Mouse (Mus musculus) lung, postnatal 4 days (tissue): ENCODE results near the gene Copg2.
A peak's percentile ranks its signal among the peaks of the same experiment; 100 is the strongest.
"Not testable (repeated sequence)": the region's sequence is repeated elsewhere in the genome, so short reads cannot be mapped to it uniquely, and the experiment has no call there.

Source experiments
- DNase-seq, 2 experiments: peaks; one replicate each; pipeline ENCODE4 v3.0.0; 2021

Copg2 gene

DNA sequence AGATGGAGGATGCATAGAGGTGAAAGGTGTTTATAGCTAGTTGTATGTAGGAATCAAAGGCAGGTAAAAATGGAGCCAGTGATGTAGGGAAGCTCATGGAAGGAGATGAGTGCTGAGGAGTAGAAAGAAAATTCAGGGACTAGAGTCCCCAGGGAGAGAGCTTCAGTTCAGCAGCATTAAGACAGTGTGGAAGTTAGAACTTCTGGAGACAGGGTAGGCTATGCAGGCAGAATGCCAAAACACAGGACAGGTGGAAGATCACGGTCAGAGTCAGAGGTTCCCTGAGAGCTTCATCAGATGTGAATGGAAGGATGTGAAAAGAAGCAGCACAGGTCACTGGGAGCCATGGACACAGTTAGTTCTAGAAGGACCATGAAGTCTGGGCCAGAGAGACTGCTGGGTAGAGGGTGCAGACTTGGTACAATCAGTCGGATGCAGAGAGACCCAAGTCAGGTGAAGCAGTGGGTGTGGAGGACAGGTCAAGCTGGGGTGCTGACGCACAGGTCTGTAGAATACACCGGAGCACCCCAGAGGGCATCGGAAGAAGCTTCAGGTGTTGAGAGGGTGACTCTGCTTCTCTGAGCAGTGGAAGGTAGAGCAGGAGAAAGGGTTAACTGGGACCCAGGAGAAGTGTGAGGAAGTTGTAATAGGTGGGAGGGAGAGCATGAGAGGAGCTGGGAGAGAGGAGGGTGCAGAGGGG lies 91.4 kb downstream of the Copg2 start:
- peak in 1 of 2 experiments; percentile 24 for DNase-seq

DNA sequence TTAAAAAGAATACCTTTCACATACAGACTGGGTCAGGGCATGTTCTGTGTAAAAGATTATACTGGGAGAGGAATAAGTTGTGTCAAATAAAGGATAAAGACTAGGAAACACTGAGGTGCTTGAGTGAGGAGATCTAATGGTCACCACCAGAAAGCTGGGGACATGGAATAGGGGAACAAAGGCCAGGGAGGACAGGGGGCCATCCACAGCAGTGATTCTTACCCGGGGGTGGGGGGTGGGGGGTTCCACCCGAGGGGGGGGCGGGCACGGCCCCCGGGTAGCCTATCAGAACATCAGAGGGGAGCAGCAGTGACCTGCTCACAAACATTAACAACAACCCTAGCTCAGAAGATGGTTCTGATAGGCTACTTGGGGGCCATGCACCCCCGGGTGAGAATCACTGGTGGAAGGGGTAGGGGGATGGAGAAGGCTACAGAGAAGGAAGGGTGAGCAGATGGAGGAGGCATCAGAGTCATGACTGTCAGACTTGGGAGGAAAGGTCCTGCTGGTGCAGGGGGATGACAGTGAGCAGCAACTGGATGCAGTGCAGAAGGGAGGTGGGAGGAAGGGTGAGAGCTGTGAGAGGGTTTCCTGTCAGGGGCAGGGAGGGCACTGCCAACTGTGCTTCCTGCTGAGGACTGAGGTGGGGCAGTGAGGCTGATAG lies 92.1 kb downstream of the Copg2 start:
- DNase-seq: peak; percentile 49 to 53

DNA sequence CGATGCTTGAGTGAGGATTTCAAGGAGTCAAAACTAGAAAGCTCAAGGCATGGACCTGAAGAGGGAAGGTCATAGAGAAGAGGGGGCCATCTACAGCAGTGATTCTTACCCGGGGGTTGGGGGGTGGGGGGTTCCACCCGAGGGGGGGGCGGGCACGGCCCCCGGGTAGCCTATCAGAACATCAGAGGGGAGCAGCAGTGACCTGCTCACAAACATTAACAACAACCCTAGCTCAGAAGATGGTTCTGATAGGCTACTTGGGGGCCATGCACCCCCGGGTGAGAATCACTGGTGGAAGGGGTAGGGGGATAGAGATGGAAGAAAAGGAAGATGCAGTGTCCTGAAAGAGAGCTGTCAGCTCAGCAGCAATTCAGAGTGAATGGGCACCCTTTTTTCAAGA lies 93.7 kb downstream of the Copg2 start:
- not testable (repeated sequence) for DNase-seq

DNA sequence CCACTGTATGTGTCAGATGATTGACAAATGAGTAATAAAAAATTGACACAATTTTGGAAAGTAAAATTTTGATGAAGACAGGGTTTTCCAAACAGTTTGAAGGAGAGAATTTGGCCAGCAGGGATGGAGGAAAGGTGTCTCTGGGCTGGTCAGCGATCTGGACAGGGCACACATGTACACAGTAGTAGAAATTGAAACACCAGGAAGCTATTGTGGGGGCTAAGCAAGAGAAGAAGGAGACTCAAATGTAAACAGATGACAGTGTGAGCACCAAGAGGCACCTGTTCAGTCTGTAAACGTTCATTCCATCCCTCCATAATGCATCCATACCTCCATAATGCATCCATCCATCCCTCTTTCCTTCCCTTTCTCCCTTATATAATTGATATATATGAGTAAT lies 145.4 kb downstream of the Copg2 start:
- DNase-seq: no peak

DNA sequence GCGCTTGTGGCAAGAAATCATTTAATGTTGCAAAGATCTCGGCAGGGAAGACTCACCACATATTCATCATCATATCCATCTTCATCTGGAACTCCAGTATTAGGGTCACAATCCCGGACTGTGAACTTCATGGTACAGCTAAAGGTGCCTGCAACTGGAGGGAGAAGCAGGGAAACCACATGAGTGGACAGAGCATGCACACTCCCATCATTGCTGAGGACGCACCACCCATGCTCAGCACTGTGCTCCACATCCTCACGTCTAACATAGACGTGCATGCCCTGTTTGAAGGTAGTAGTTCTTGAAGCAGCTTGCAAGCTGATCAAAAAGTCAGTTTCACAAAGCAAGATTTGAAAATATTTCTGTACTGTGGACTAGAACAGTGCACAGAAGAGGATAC lies 146.1 kb downstream of the Copg2 start:
- DNase-seq: no peak

DNA sequence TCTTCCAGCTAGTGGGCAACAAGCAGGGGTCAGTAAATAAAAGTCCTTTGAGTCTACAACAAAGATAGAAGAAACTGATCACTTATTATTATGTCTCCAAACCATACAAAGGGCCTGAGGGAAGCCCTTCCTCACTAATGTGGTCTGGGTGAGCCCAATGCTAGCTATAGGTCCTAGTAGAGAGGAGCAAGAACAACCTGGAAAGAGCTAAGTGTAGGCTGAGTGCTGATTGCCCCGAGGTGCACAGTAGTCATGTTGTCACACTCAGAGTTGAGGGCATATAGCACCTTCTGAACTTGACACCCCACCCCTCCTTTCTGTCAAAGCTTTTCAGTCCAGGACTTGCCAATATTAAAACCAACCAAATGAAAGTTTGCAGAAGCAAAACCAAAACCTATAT lies 146.7 kb downstream of the Copg2 start:
- DNase-seq: no peak

DNA sequence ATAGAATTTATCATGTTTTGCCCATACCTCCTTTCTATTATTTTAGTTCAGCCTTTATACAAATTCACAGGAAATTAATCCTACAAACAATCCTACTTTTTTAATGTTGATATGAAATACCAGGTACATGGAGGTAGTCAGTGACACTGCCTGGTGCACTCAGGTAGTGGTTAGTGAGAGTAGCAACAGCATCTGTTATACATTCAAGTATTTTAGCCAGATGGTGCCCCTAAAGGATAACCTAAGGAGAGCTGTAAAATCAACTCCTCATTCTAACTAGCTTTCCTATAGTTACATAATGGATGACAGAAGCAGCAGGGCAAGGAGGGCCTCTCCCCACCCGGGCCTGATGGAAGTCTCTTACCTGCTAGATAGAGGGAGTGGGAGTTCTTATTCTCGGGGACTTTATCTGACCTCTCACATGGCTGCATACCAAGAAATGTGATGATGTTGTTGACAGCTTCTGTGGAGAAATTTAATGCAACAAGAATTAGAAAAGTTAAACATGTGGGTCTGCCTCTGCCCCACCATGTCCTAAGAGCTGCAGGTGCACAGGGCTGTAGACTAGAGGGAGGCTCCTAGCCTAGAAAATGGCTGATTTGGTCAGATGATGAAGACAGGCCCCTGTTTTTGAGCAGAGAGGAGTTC lies 147.4 kb downstream of the Copg2 start:
- no peak for DNase-seq

DNA sequence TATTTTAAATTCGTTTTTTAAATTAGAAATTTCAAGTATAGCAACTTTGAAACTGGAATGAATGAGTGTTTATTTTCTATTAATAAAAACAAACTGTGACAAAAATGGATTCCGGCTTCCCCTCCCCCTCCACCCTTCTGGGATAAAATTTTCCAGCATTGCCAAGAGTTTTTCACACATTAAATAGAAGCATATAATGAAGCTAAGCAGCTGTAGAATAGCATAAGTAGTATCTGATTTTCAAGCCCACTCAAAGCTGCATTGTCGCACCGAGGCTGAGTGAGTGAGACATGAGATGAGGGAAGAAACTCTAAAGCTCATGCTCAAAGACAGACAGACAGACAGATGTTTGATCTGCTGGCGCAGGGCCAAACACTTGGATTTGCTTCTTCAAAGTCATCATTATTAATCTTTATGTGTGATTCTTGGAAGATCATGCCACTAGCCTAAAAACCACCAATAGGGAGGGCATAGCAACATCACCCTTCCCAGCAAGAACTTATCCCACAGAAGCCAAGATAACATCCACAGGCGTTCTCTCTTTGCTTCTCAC lies 148.2 kb downstream of the Copg2 start:
- no peak for DNase-seq

DNA sequence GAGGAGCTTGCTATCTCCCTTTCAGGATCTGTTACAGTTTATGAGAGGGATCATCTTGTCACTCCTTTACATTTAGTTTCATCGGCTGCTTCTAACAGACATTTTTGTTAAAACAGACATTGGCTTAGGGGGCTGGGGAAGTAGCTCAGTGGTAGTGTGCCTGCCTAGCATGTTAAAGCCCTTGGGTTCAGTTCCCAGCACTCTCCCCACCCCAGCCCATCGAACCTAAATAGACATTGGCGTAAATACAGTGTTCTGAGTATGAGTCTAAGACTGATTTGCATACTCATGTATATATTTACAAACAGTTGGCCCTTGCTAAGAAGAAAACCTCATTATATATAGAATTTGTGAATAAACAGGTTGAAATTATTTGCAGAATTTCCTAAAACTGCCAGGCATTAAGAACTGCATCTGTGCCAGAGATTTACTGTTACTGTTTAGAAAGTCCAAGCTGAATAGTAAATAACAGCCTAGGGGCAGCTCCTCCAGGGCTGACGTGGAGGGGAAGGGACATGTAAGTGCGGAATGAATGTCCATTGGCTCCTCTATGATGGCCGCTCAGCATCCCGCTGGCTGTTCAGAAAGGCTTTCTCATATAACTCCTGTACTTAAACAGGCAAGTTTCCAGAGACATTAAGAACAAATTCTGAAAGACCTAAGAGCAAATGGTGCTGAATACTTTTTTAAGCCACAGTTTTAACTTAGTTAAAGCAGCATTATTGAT lies 148.8 kb downstream of the Copg2 start:
- DNase-seq: no peak

DNA sequence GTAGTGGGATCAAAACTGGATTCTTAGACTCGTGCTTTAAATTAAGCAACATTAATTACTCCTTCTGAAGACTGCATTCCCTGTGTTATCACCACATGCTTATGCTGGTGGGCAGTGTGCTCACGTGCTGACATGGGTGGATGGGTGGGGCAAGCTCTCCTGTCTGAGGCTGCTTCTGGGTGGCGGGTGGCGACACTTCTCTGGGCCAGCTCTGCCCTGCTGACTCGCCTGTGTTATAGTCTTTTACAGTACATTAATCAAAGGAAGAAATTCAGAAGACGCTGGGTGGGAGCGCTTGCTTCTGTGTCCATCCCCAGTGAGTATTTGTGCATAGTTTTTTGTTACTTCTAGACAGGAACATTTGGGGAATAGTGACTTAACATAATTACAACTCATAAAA lies 151.0 kb downstream of the Copg2 start:
- DNase-seq: no peak

DNA sequence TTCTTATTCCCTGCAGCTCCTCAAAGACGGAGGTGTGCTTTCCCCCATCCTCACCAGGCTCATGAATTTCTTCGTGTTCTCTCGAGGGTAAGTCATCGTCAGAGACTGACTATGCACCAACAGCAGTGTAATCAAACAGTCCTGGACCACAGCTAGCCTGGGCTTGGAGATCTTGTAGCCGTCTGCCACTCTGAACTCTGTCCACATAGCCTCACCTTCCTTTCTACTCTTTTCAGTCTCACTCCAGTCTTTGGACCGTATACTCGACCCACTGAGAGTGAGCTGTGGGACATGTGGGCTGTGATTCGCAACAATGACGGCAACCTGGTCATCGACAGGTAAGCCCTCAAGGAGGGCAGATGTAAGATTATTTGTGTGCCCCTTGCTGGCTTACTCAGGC lies 151.7 kb downstream of the Copg2 start:
- DNase-seq: no peak

DNA sequence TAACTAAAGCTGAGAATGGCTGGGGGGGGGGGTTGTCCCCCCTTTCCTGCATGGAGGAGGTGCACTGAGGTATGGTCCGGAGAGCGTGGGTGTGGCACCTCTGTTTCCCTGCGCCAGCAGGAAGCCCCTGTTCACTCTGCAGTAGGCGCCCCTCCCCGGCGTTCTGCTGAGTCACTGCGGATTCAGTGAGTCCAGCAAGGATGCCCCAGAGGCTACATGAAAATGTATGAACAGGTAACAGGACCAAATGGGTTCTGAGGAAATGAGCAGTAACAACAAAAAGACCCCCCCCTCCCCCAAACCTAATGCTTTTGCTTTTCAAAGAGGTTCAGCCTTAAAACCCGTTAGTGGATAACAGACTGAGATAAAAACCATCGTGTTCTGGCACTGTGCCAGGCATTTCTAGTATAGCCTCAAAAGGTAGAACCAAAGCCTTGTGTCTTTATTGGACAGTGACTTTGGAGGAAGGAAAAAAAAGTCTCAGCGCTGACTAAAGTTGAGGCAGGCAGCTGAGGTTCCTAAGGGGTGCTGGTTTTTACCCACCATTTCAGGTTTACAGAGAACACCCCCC lies 157.3 kb downstream of the Copg2 start:
- peak; percentile 39 to 57 for DNase-seq

DNA sequence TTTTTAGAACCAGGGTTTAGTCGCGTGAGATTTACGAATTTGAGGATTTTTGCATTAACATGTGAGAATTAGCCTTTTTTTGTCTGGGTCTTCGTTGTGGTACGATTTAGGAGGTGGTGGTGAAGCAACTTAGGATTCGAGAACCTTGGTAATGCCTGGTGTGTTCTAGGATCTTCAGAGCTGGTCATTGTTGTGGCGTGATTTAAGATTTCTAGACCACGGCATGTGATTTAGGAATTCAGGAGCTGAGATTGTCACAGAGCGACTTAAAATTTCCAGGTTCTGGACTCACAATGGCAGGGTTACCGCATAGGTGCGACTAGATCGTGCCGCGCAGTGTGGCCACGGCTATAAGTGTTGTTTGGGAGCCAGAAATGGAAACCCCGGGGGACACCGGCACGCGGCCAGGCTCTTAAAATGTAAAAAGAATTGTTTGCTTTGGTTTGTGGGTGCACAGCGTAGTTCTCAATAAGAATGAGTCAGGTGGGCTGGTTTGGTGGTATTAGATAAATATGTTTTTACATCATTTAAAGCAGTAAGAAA lies 158.1 kb downstream of the Copg2 start:
- no peak for DNase-seq

DNA sequence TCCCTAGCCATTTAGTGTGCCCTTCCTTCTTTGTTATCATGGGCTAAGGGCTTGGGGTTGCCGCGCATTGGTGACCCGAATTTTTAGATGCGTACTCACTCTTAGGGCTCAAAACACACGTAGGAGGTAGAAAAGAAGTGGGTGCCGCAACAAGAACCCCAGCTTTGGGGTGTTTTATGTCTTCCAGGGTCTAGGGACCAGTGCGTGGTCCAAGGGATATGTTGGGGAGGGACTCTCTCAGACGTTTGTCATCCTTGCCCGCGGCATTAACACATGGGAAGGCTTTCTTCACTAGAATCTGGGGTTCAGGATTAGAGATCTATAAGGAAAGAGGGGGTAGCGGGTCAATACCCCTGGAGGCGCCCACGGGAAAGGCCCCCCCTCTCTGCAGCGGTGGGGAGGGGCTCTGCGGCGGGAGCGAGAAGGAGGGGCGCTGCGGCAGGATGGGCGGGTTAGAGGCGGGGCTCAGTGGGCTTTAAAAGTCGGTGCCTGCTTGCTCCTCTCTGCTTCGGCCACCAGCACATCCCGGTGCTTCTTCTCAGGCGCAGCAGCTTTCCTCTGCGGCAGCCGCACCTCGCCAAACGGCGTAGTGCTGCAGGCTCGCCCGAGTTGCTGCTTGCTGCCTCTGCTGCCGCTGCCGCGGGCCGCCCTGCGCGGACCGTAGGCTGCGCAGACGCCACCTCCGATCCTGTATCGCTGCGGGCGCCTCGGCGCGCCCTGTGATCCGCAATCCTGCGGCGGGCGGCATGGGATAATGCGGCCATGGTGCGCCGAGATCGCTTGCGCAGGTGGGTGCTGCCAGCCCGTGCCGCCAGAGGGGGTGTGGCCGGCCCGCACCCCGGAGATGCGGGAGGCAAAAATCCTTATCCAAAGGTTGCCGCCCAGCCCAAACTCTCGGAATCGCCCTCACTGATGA lies 158.8 kb downstream of the Copg2 start:
- DNase-seq: peak; percentile 81 to 85

DNA sequence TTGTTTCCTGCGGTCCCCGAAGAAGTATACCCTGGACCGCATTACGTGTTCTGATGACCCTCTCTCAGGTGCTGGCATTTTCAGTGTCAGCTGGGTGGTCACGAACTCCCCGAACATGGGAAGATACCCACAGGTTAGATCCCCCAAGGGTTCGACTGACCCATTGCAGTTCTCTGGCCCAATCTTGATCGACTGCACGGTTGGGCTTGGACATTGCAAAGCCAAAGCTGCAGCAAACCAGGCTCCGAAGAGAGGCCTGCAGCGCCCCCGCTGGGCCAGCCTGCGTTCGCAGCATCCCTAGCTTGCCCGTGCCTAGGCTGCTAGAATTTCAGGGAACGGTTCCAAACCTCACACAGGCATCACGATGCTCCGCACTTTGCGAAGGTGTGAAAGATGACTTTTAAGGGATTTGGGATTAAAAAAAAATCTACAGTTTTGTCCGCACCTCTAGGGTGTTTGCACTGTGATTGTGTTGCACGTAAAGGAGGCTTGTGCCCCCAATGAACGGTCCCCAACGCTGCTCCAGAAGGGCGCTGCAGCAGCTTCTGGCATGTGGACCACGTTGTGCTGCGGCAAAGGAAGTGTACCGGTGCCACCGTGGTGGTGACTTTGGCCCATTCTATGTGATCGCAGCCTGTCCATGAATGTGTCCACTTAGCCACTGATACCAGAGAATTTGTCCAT lies 159.6 kb downstream of the Copg2 start:
- peak; percentile 84 to 87 for DNase-seq

DNA sequence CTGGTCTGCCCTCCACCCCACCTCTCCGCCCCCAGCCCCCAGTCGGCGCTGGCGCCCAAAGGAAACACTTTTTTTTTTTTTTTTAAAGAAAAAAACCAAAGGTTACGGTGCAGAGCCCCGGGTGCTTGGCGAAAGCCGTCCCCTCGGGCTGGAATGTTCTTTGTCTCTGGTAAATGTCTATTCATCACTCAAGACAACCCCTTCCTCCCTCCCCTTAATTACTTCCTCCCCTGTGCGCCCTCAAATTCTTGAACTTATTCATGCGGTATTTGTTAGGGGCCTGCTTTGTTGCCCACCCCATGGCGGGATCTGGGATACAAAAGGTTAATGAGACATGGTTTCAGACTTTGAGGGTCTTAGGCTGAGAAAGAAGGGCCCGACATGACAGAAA lies 160.2 kb downstream of the Copg2 start:
- DNase-seq: peak in 1 of 2 experiments; percentile 48

DNA sequence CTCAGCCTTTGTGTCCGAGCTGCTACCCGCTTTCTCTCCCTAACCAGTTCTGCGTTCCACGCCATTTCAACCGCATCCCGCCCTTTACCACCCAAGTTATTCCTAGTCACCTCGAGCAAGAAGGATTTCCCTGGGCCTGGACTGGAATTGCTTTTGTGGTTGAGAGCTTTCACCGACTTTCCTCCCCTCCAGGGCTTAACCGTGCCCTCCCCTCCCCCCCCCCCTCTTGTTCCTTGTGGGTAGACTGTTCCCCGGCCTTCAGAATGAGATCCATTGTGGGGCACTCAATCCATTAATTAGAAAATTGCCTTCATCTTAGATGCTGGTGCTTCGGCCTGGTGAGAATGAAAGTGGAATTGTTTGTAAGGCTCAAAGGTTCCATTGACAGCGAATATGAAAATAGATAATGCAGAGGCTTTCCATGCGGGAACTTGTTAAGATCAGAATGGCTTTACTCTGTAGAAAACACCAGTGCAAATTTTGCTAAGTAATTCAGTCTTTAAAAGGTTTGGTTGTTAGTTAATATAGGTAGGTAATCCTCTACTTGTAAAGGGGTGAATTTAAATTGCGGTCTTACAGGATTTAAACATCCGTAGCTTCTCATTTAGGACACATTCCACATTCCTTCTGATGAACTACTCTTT lies 160.7 kb downstream of the Copg2 start:
- DNase-seq: no peak

DNA sequence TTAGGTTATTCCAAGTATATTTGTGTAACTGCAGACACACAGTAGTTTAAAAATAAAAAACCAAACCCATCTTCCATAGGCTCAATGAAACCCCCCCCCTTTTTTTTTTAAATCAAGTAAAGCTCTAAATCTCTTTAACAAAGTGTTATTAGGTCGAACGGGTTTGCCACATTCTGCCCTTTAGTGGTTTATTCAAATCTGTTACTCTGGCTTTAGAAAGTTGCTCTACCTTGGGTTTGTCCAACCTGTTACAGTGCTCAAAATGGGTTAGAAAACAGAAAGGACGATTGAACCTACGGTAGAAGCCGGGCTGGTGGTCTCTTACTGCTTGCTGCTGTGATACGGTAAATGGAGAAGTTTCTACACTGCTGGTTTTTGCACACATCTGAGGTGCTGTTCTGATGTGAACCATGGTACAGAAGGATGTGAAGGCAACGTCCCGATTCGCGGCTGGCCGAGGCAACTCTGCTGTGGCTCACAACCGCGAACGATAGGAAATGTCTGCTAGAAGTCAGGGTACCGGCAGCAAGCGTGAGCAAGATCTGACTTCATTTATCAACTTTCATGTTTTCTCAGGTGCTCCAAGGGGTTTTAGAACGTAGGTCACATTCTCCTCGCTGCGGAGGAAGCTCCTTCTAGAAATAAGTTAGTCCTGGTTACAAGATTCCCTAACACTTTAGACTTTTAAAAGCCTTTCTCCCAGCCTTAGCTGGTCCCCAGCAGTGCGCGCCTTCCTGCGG lies 161.4 kb downstream of the Copg2 start:
- no peak for DNase-seq

DNA sequence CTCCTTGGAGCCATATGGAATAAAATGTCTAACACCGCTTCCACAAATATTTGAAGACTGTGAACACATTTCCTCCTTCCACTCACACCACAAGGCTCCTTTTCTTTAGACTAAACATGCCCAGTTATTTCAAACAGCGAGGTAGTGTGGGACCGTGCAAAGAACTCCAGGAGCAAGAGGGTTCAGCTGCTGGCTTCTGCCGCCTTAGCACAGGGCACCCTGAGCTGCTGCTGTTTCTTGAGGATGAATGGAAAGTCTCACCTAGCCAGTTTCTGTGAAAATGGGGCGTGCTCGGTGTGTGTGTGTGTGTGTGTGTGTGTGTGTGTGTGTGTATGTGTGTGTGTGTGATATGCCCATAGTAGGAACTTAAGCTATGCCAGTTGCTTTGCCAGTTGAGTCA lies 162.1 kb downstream of the Copg2 start:
- no peak for DNase-seq
